Mouse (Mus musculus) thymus, adult 2 months (tissue): ENCODE data around the gene Nt5dc3. TPM values are rescaled to one million over a fixed set of nuclear protein-coding genes. Genes with fewer than 3 reads are reported as not detected.

Source experiments
- DNase-seq: peaks from one replicate; pipeline ENCODE4 v3.0.0; 2021
- H3K27ac ChIP-seq: fragments of 200-500 bp; 2 replicates; pipeline ENCODE4 v1.5.1; 2012; ENCODE audit warnings: low read length, control low read depth; ENCODE audit not compliant: control insufficient read depth, insufficient read depth
- H3K27me3 ChIP-seq: fragments of 200-500 bp; 2 replicates; pipeline ENCODE4 v1.6.1; 2012; ENCODE audit warnings: mild to moderate bottlenecking, low read length, moderate library complexity, mixed read lengths; ENCODE audit not compliant: control insufficient read depth, insufficient read depth
- H3K36me3 ChIP-seq: fragments of 200-500 bp; 2 replicates; pipeline ENCODE4 v1.6.1; 2012; ENCODE audit warnings: mild to moderate bottlenecking, low read length, moderate library complexity; ENCODE audit not compliant: control insufficient read depth, insufficient read depth
- H3K4me1 ChIP-seq: fragments of 200-500 bp; replicated peaks from 2 replicates; pipeline ENCODE4 v1.6.1; 2012; ENCODE audit warnings: low read length; ENCODE audit not compliant: control insufficient read depth, insufficient read depth
- H3K4me3 ChIP-seq: fragments of 200-500 bp; 2 replicates; pipeline ENCODE4 v1.5.1; 2012; ENCODE audit warnings: mild to moderate bottlenecking, low read length, control low read depth, moderate library complexity; ENCODE audit not compliant: control insufficient read depth, insufficient read depth
- CTCF ChIP-seq: fragments of 200-500 bp; IDR thresholded peaks from 2 replicates; pipeline ENCODE4 v1.5.1; 2012; ENCODE audit warnings: mild to moderate bottlenecking, control low read depth, low read length, moderate library complexity, borderline replicate concordance; ENCODE audit not compliant: control insufficient read depth, poor library complexity, insufficient read depth; ENCODE audit errors: extremely low read depth
- POLR2A ChIP-seq: fragments of 200-500 bp; IDR thresholded peaks from 2 replicates; pipeline ENCODE4 v1.6.1; 2012; ENCODE audit warnings: mild to moderate bottlenecking, low read length, control low read depth, moderate library complexity; ENCODE audit not compliant: control insufficient read depth, poor library complexity, insufficient read depth; ENCODE audit errors: extremely low read depth
- WGBS: fragments of 180-500 bp; shearing (Covaris S2); methylation state at CpG from one replicate; pipeline ENCODE4 v1.1.7; 2018; 5-methylcytosine and 5-hydroxymethylcytosine counted together
- polyA plus RNA-seq: library from polyadenylated mRNA; depleted of rRNA; stranded (reverse); fragments of >200 nt; gene quantifications from 2 replicates; pipeline ENCODE4 v1.2.3, GENCODE M21; 2012

Gene Nt5dc3
- polyA plus RNA-seq, 1 experiment: 7.5 TPM

DNA sequence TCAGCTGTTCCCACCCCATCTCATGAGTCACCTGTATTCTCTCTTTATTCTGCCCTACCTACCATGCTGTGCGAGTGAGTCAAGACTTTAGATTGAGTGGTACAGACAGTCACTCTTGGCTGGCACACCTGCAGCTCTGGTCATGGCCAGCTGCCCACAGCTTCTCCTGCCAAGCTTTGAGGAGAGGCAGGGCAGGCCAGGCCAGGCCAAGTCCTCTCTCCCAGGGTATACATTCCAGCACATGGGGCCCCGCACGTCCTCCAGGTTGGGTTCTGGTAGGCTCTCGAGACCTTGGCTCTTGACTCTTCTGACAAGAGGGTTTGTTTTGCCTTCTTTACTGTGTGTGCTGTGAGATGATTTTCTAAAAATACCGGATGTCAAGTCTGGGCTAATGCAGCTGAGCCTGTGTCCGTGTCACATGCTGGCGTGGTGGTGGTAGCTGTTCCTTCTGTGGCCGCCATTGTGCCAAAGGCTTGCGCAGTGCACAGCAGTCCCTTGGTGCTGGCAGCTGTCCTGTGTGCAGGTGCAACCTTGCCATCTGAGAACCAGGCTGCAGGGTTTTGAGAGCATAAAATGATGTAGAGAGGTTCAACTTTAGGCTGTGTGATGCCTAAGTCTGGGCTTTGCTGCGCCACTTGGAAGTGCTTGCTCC is 47.2 kb downstream of the Nt5dc3 start:
- no peaks in the 10 kb centered on the region for H3K27me3 ChIP-seq
- H3K36me3 ChIP-seq: no peaks in the 10 kb centered on the region
- H3K4me3 ChIP-seq: no peak overlapping the region
- TF ChIP-seq POLR2A (no peak), CTCF (no peak)
- DNase-seq: no peak
- H3K4me1 ChIP-seq: peaks cover 8% of the 10 kb centered on the region
- H3K27ac ChIP-seq: no peak overlapping the region
- WGBS: 95% methylated on average over 10 of the region's 10 CpGs

DNA sequence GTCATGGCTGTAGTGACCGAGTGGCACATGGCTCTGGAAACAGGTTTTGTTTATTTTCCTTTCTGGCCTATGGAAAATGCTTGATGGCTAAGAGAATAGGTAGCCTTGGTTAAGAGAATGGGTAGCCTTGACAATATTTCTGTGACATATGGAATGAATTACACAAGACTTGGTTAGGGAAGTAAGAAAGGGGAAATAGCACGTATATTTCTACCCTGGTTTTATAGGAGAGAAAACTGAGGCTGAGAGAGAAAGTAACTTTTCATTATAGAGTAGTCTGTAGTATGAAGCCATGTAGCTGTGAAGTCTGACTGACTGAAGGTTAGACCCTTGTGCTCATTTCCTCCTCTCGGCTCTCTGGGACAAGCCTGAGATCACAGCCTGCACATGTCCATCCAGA is 48.1 kb downstream of the Nt5dc3 start:
- Histone ChIP-seq H3K27ac (no peak overlapping the region), H3K27me3 (no peaks in the 10 kb centered on the region), H3K4me3 (no peak overlapping the region), H3K36me3 (no peaks in the 10 kb centered on the region), H3K4me1 (peaks cover 8% of the 10 kb centered on the region)
- no peak for DNase-seq
- 89% methylated on average over 3 of the region's 3 CpGs for WGBS
- no peak for TF ChIP-seq POLR2A
- TF ChIP-seq CTCF: no peak

DNA sequence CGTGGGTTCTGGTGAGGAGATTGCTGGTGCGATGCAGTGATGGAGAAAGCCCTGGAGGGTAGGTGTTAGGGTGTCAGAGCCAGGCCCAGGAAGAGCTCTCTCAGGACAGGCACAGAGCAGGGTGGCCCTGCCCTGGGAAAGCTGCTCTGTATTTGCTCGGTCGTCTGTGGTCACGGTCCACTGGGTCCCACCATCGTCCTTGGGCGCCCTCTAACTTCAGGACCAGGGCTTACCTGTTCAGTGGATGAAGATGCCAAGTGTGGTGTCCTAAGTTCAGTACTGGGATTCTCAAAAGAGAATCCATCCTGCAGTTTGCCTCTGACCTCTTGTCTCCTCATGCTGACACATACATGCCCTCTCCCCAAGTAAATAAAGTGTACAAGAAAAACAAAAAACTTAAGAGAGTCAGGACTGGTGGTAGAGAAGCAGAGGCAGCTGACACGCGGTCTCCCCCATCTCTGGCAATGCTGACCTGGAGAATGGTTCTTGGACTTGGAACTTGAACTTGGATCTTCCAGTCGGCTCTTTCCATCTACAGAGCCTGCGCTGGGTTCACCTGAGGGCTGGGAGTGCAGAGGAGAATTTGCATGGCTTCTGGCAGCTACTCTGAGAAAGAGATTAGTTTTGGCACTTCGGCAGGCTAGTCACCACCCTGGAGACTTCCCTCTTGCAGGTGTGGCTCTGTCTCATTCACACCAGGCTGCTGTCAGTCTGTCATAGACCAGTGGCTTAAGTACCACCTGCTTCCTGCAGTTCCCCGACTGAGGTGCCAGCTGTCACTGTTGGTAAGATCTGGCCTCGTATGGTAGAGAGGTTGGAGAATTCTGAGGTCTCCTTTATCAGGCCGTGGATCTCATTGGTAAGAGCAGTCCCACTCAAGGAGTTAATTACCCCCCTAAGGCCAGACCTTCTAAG is 49.7 kb downstream of the Nt5dc3 start:
- Histone ChIP-seq H3K4me1 (peaks cover 8% of the 10 kb centered on the region), H3K4me3 (no peak overlapping the region), H3K36me3 (no peaks in the 10 kb centered on the region), H3K27me3 (no peaks in the 10 kb centered on the region), H3K27ac (no peak overlapping the region)
- WGBS: 65% methylated on average over 15 of the region's 15 CpGs
- peak; percentile 6 for DNase-seq
- TF ChIP-seq POLR2A (no peak), CTCF (no peak)

DNA sequence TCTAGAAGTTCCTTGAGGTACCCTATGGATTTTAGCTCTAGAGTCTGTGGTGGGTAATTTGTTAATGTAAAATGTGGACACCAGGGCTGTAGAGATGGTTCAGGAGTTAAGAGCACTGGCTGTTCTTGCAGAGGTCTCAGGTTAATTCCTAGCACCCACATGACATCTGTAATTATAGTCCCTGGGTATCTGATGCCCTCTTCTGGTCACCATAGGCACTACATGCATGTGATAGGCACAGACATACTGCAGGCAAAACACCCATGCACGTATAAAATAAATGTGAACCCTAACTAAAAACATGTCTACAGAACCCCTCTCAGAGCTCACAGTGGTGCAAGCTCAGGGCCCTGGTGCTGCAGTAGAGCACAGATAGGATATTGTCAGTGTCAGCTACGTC is 50.7 kb downstream of the Nt5dc3 start:
- WGBS: 97% methylated on average over 2 of the region's 2 CpGs
- H3K4me1 ChIP-seq: peaks cover 8% of the 10 kb centered on the region
- no peak overlapping the region for H3K27ac ChIP-seq
- H3K4me3 ChIP-seq: no peak overlapping the region
- no peak for TF ChIP-seq POLR2A
- TF ChIP-seq CTCF: no peak
- no peak for DNase-seq
- H3K27me3 ChIP-seq: no peaks in the 10 kb centered on the region
- no peaks in the 10 kb centered on the region for H3K36me3 ChIP-seq

DNA sequence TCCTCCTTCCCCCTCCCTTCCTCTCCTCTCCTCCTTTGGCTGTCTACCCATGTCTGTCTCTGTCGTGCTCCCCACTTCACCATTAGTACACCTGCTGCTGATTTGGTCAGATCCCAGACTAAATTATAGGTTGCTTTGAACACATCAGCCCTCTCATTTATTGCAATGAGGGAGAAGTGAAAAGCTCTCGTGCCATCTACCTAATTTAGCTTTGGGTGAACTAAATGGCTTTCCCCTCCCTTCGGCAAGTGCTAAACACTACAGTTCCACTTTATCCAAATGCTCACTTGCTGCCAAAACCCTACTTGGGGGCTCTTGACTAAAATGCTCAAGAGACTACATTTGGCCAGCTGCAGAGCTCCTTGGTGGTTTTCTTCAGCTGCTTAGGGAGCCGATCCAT is 58.0 kb downstream of the Nt5dc3 start:
- Histone ChIP-seq H3K27me3 (no peaks in the 10 kb centered on the region), H3K4me1 (no peaks in the 10 kb centered on the region), H3K27ac (no peak overlapping the region), H3K4me3 (no peak overlapping the region), H3K36me3 (no peaks in the 10 kb centered on the region)
- DNase-seq: no peak
- 86% methylated on average over 4 of the region's 4 CpGs for WGBS
- TF ChIP-seq CTCF: no peak
- TF ChIP-seq POLR2A: no peak

DNA sequence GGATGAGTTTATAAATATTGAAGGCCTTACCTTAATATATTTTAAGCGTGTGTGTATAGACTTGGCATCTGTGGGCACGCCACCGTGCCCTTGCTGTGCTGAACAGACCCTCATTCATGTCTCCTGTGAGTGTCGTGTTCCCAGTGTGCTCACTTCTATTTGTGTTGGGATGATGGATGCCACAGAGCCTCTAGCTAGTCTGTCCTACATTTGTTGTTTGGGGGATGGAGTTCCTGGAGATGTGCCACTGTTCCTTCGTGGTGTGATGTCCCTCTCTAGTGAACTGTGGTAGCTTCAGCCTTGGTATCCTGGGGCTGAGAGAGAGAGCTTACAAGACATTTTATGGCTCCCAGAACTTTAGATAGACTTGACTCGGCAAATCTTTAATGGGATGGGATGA is 60.0 kb downstream of the Nt5dc3 start:
- Histone ChIP-seq H3K27ac (no peak overlapping the region), H3K4me1 (no peaks in the 10 kb centered on the region), H3K4me3 (no peak overlapping the region), H3K27me3 (no peaks in the 10 kb centered on the region), H3K36me3 (no peaks in the 10 kb centered on the region)
- WGBS: 99% methylated on average over 6 of the region's 6 CpGs
- TF ChIP-seq CTCF: no peak
- TF ChIP-seq POLR2A: no peak
- no peak for DNase-seq
